Mouse (Mus musculus): Measurements from ENCODE around the gene Eya2. TPM values are rescaled to one million over a fixed set of nuclear protein-coding genes. Genes with fewer than 3 reads are reported as not detected.

The Eya2 gene
- polyA plus RNA-seq, 1 experiment: 0.12 TPM

GRCm38 (mm10) chr2:165554066-165554465, 40.8 kb upstream of the Eya2 start:
- no peak overlapping the region for H3K4me3 ChIP-seq
- no peaks in the 10 kb centered on the region for H3K79me2 ChIP-seq (ENCODE audit: control insufficient read depth, insufficient read depth)
- H3K27me3 ChIP-seq (ENCODE audit: control insufficient read depth, insufficient read depth, insufficient read length): no peaks in the 10 kb centered on the region
- H3K36me3 ChIP-seq (ENCODE audit: control insufficient read depth, insufficient read depth): no peaks in the 10 kb centered on the region
- H3ac ChIP-seq (ENCODE audit: control insufficient read depth, insufficient read length): no peak overlapping the region
- TF ChIP-seq CEBPB (IDR thresholded peaks at IDR 0.05; ENCODE audit: insufficient read depth, poor library complexity, severe bottlenecking) (no peak), REST (IDR thresholded peaks at IDR 0.05; ENCODE audit: insufficient read depth, insufficient read length) (no peak), TCF12 (IDR thresholded peaks at IDR 0.05; ENCODE audit: insufficient read depth, poor library complexity, severe bottlenecking) (no peak), SRF (IDR thresholded peaks at IDR 0.05; ENCODE audit: control insufficient read depth, insufficient read length, low read depth) (no peak), MAX (IDR thresholded peaks at IDR 0.05; ENCODE audit: low read depth) (no peak), MYOD1 (IDR thresholded peaks at IDR 0.05; ENCODE audit: control insufficient read depth in 1 of 3, insufficient read length in 2 of 3, low read depth in 2 of 3) (no peak), USF1 (IDR thresholded peaks at IDR 0.05; ENCODE audit: low read depth) (no peak), MYOG (IDR thresholded peaks at IDR 0.05; ENCODE audit: control insufficient read depth in 1 of 3, insufficient read depth in 1 of 3, insufficient read length in 2 of 3, low read depth in 2 of 3) (no peak), POLR2A (IDR thresholded peaks at IDR 0.05; ENCODE audit: insufficient read length, low read depth) (no peak), E2F4 (IDR thresholded peaks at IDR 0.05; ENCODE audit: insufficient read depth) (no peak), TCF3 (IDR thresholded peaks at IDR 0.05; ENCODE audit: insufficient read length, low read depth) (no peak), POLR2AphosphoS2 (IDR thresholded peaks at IDR 0.05; ENCODE audit: insufficient read length, low read depth) (no peak)
- no peak overlapping the region for H3K4me2 ChIP-seq (ENCODE audit: low read depth)

GRCm38 (mm10) chr2:165557278-165557677, 37.6 kb upstream of the Eya2 start:
- Histone ChIP-seq H3K27me3 (ENCODE audit: control insufficient read depth, insufficient read depth, insufficient read length) (no peaks in the 10 kb centered on the region), H3ac (ENCODE audit: control insufficient read depth, insufficient read length) (no peak overlapping the region), H3K36me3 (ENCODE audit: control insufficient read depth, insufficient read depth) (no peaks in the 10 kb centered on the region), H3K79me2 (ENCODE audit: control insufficient read depth, insufficient read depth) (no peaks in the 10 kb centered on the region), H3K4me2 (ENCODE audit: low read depth) (no peak overlapping the region), H3K4me3 (no peak overlapping the region)
- TF ChIP-seq TCF12 (IDR thresholded peaks at IDR 0.05; ENCODE audit: insufficient read depth, poor library complexity, severe bottlenecking) (no peak), MYOD1 (IDR thresholded peaks at IDR 0.05; ENCODE audit: control insufficient read depth in 1 of 3, insufficient read length in 2 of 3, low read depth in 2 of 3) (no peak), POLR2AphosphoS2 (IDR thresholded peaks at IDR 0.05; ENCODE audit: insufficient read length, low read depth) (no peak), MYOG (IDR thresholded peaks at IDR 0.05; ENCODE audit: control insufficient read depth in 1 of 3, insufficient read depth in 1 of 3, insufficient read length in 2 of 3, low read depth in 2 of 3) (no peak), SRF (IDR thresholded peaks at IDR 0.05; ENCODE audit: control insufficient read depth, insufficient read length, low read depth) (no peak), POLR2A (IDR thresholded peaks at IDR 0.05; ENCODE audit: insufficient read length, low read depth) (no peak), MAX (IDR thresholded peaks at IDR 0.05; ENCODE audit: low read depth) (no peak), REST (IDR thresholded peaks at IDR 0.05; ENCODE audit: insufficient read depth, insufficient read length) (no peak), CEBPB (IDR thresholded peaks at IDR 0.05; ENCODE audit: insufficient read depth, poor library complexity, severe bottlenecking) (no peak), TCF3 (IDR thresholded peaks at IDR 0.05; ENCODE audit: insufficient read length, low read depth) (no peak), E2F4 (IDR thresholded peaks at IDR 0.05; ENCODE audit: insufficient read depth) (no peak), USF1 (IDR thresholded peaks at IDR 0.05; ENCODE audit: low read depth) (no peak)

GRCm38 (mm10) chr2:165558916-165559315, 35.9 kb upstream of the Eya2 start:
- Histone ChIP-seq H3K36me3 (ENCODE audit: control insufficient read depth, insufficient read depth) (no peaks in the 10 kb centered on the region), H3K27me3 (ENCODE audit: control insufficient read depth, insufficient read depth, insufficient read length) (no peaks in the 10 kb centered on the region), H3K4me2 (ENCODE audit: low read depth) (no peak overlapping the region), H3ac (ENCODE audit: control insufficient read depth, insufficient read length) (no peak overlapping the region), H3K4me3 (no peak overlapping the region), H3K79me2 (ENCODE audit: control insufficient read depth, insufficient read depth) (no peaks in the 10 kb centered on the region)
- TF ChIP-seq CEBPB (IDR thresholded peaks at IDR 0.05; ENCODE audit: insufficient read depth, poor library complexity, severe bottlenecking) (no peak), REST (IDR thresholded peaks at IDR 0.05; ENCODE audit: insufficient read depth, insufficient read length) (no peak), POLR2AphosphoS2 (IDR thresholded peaks at IDR 0.05; ENCODE audit: insufficient read length, low read depth) (no peak), TCF12 (IDR thresholded peaks at IDR 0.05; ENCODE audit: insufficient read depth, poor library complexity, severe bottlenecking) (no peak), E2F4 (IDR thresholded peaks at IDR 0.05; ENCODE audit: insufficient read depth) (no peak), SRF (IDR thresholded peaks at IDR 0.05; ENCODE audit: control insufficient read depth, insufficient read length, low read depth) (no peak), USF1 (IDR thresholded peaks at IDR 0.05; ENCODE audit: low read depth) (no peak), MAX (IDR thresholded peaks at IDR 0.05; ENCODE audit: low read depth) (no peak), TCF3 (IDR thresholded peaks at IDR 0.05; ENCODE audit: insufficient read length, low read depth) (no peak), POLR2A (IDR thresholded peaks at IDR 0.05; ENCODE audit: insufficient read length, low read depth) (no peak), MYOD1 (IDR thresholded peaks at IDR 0.05; ENCODE audit: control insufficient read depth in 1 of 3, insufficient read length in 2 of 3, low read depth in 2 of 3) (no peak), MYOG (IDR thresholded peaks at IDR 0.05; ENCODE audit: control insufficient read depth in 1 of 3, insufficient read depth in 1 of 3, insufficient read length in 2 of 3, low read depth in 2 of 3) (no peak)

GRCm38 (mm10) chr2:165559506-165560235, 35.2 kb upstream of the Eya2 start:
- H3K4me3 ChIP-seq: no peak overlapping the region
- peak overlapping the region; percentile 38 for H3K4me2 ChIP-seq (ENCODE audit: low read depth)
- H3K36me3 ChIP-seq (ENCODE audit: control insufficient read depth, insufficient read depth): no peaks in the 10 kb centered on the region
- H3ac ChIP-seq (ENCODE audit: control insufficient read depth, insufficient read length): no peak overlapping the region
- H3K79me2 ChIP-seq (ENCODE audit: control insufficient read depth, insufficient read depth): no peaks in the 10 kb centered on the region
- no peaks in the 10 kb centered on the region for H3K27me3 ChIP-seq (ENCODE audit: control insufficient read depth, insufficient read depth, insufficient read length)
- TF ChIP-seq POLR2A (IDR thresholded peaks at IDR 0.05; ENCODE audit: insufficient read length, low read depth) (no peak), REST (IDR thresholded peaks at IDR 0.05; ENCODE audit: insufficient read depth, insufficient read length) (no peak), MYOD1 (IDR thresholded peaks at IDR 0.05; ENCODE audit: control insufficient read depth in 1 of 3, insufficient read length in 2 of 3, low read depth in 2 of 3) (peak in 2 of 3 experiments; percentile 25 to 40), TCF12 (IDR thresholded peaks at IDR 0.05; ENCODE audit: insufficient read depth, poor library complexity, severe bottlenecking) (no peak), MYOG (IDR thresholded peaks at IDR 0.05; ENCODE audit: control insufficient read depth in 1 of 3, insufficient read depth in 1 of 3, insufficient read length in 2 of 3, low read depth in 2 of 3) (peak in 1 of 3 experiments; percentile 16), CEBPB (IDR thresholded peaks at IDR 0.05; ENCODE audit: insufficient read depth, poor library complexity, severe bottlenecking) (no peak), SRF (IDR thresholded peaks at IDR 0.05; ENCODE audit: control insufficient read depth, insufficient read length, low read depth) (no peak)
